Mouse (Mus musculus) lung, postnatal 0 days (tissue): ENCODE data around the gene Smim1.

ENCODE experiments used
- CTCF ChIP-seq: IDR thresholded peaks from 2 replicates; pipeline ENCODE4 v1.5.1; 2016; ENCODE audit warnings: antibody characterized with exemption, mild to moderate bottlenecking
- EP300 ChIP-seq: IDR thresholded peaks from 2 replicates; pipeline ENCODE4 v1.6.1; 2016; ENCODE audit warnings: antibody characterized with exemption, mild to moderate bottlenecking, control low read depth

GRCm38 (mm10) chr4:153980470-153980869, 45.6 kb downstream of the Smim1 start:
- TF ChIP-seq CTCF (no peak), EP300 (no peak)
